Mouse (Mus musculus) neutrophil, adult 5-6 weeks (primary cell): ENCODE results near the gene Tldc2. TPM values are rescaled to one million over a fixed set of nuclear protein-coding genes. Genes with fewer than 3 reads are reported as not detected.

Experiments
- ATAC-seq: fragments of 151-379, 151-347 bp; 2 replicates; pipeline ENCODE4 v1.8.0; 2017; ENCODE audit warnings: mild to moderate bottlenecking, moderate TSS enrichment; ENCODE audit not compliant: insufficient number of reproducible peaks, poor library complexity, low FRiP score, severe bottlenecking; ENCODE audit errors: extremely low read depth
- total RNA-seq: library from RNA; stranded (forward); fragments of 200-1000 nt; gene quantifications from 2 replicates; pipeline ENCODE4 v1.2.3, GENCODE M21; 2017

Gene Tldc2
- total RNA-seq, 1 experiment from 2014 or later, result not detected

GRCm38 (mm10) chr2:157075685-157076084 lies 11.2 kb upstream of the Tldc2 start:
- no peak for ATAC-seq

GRCm38 (mm10) chr2:157076585-157076984 lies 10.3 kb upstream of the Tldc2 start:
- no peak for ATAC-seq

DNA sequence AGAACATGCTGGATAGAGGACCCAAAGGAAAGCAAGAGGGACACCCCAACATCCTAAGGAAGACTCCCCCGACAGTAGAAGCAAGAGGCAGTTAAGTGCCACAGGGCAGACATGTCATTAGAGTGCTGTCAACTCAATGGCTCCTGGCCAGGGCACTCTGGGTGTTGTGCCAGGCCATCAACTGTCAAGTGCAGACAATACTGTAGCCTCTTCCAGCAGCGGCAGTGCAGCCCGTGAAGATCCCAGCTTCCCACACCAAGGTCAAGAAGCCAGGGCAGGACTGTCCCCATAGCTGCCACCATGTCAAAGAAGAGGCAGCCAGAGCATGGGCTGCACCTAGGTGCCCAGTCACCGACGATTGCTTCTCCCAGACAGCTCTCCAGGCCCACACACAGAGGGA lies 9.7 kb upstream of the Tldc2 start:
- no peak for ATAC-seq

DNA sequence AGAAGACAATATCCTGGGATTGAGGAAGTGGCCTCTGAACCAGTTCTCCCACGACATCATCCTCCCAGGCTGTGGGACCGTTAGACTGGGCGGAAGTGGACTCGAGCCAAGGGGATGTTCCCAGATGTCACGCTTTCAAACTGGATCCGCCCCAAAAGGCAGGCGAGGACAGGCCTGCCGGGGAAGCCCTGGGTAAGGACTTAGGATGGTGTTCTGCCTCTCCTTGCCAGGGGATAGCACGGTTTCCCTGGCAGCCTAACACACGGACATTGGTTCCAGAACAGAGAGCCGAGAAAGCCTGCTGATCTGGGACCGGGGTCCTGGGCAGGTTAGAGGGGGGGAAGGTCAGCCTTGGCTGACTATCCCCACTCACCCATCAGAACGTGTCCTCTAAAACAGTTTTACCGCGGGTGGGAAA lies 9.2 kb upstream of the Tldc2 start:
- no peak for ATAC-seq

GRCm38 (mm10) chr2:157078059-157078792 lies 8.6 kb upstream of the Tldc2 start:
- no peak for ATAC-seq

DNA sequence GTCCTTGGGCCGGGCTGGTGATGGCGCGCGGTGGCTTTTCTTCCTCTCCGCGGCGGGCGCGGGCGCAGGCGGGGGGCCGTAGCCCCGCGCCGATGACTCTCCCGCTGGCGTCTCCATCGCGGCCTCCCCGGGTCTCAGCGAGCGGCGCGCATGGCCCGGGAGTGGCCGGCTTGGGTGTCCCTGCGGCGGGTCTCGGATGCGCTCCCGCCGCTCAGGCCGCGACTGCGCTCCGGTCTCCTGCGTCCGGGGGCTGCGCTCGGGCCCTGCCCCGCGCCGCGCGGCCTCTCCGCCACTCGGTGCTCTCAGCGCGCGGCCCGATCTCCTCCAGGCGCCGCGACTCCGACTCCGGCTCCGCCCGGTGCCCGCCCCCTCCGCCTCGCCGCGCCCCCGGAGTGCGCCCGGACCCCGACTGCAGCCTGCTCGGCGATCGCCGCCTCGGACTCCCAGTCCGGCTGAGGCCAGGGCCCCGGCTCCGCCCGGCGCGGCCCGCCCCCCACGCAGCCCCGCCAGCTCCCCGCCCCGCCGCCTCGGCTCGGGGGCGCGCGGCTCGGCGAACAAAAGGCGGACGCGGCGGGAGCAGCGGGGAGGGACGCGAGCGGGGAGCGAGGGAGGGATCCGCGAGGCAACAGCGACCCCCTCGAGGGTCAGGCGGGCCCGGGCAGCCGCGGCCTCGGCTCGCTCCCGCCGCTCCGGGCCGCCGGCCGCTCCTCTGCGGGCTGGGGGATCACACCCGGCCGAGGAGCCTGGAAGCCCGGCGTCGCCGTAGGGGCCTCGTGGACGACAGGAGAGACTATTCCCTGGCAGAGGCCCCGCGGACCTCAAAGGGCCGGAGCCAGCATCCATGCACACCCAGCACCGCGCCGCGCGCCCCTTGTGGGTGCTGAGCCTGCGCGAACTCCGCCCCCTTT lies 7.8 kb upstream of the Tldc2 start, which contains the start of gene Soga1:
Gene Soga1 (minus strand): TSS at position 462 of the 908 bp plus-strand sequence.
- no peak for ATAC-seq

- ATAC-seq, result no peak
These were observed 7.1 kb upstream of the Tldc2 start for GRCm38 (mm10) chr2:157079701-157080180.

DNA sequence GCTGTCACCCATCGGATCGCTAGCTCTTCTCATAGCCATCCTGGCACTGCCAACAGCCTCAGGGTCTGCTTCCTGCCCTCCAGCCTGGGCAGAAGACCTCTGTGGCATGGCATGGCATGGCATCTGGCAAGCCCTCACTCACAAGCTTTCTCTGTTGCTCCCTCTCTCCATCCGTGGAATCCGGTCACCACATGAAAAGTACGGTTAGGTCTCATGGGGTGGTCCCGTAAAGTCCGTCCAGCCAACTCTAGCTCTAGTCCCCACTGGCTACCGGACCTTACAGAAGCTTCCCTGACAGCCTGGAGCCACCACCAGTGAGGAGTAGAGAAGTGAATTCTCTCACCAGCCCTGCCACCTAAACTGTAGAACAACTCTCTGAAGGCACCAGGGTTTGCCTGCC lies 5.5 kb upstream of the Tldc2 start:
- no peak for ATAC-seq

GRCm38 (mm10) chr2:157081960-157082359 lies 4.9 kb upstream of the Tldc2 start:
- ATAC-seq, result no peak

- no peak for ATAC-seq
These were observed 1.8 kb upstream of the Tldc2 start for GRCm38 (mm10) chr2:157084831-157085585.

DNA sequence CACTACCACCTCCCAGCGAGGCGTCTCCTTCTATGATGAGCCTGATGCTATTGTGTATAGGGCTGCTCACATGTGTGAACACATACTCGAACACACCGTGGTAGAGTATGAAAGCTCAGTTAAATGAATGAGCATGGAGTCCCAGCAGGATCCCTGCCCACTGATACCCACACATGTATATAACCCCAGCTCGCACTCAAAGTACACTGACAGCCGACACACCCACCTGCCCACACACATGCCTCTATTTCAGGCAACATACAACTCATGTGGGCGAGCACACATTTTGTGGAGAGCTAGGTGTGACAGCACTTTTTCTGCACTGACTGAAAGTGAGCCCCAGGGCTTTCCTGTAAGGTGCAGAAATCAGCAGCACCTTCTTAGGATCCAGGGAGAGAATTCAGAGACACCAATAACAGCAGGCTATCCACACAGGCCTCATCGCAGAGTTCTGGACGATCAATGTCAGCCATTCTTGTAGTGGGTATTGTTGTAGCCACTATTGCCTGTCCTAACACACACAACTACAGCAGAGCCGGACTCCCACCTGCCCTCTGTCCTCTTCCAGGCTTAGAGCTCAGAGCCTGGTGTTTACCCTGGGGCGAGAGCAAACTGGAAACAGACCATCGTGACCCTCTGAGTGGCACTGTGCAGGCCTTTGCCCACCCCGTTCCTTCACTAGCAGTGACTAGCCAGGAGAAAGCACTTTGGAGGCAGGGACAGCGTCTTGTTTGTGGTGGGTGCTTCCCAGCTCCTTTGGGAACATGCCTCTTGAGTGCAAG lies 872 bp downstream of the Tldc2 start:
- no peak for ATAC-seq

DNA sequence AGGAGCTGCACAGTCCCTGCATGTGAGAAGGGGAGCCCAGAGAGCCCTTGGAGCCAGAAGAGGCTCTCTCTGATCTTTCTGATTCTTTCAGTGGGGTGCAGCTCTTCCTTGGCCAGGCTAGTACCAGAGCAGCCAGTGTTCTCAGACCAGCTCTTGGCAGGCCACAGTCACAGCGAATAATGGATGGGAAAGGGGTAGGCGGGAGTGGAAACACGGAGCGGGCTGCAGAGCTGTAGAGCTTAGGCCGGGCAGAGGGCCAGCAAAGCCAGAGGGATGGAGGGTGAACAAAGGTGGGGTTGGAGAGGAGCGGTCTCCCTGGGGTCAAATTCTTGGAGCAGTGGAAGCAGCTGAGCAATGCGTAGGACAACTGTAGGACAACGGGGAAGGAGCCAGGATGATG lies 5.2 kb downstream of the Tldc2 start:
- no peak for ATAC-seq

- no peak; the same call in 1 of the 2 replicates for ATAC-seq
These were observed 8.3 kb downstream of the Tldc2 start for GRCm38 (mm10) chr2:157095005-157095755.

GRCm38 (mm10) chr2:157099532-157100318 lies 12.9 kb downstream of the Tldc2 start:
- no peak for ATAC-seq

DNA sequence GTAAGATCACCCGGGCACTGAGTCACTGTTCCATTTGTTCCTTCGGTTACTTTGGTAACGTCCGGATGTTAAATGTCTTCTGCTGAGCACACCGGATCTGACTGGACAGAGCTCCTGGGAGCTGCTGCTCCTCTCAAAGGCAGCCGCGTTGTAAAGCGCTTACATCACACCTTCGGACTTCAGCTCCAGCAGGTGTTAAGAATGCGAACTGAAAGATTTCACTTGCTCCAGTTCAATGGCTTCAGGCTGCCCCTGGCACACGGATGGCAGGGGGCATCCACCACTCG lies 13.4 kb downstream of the Tldc2 start:
- no peak for ATAC-seq

DNA sequence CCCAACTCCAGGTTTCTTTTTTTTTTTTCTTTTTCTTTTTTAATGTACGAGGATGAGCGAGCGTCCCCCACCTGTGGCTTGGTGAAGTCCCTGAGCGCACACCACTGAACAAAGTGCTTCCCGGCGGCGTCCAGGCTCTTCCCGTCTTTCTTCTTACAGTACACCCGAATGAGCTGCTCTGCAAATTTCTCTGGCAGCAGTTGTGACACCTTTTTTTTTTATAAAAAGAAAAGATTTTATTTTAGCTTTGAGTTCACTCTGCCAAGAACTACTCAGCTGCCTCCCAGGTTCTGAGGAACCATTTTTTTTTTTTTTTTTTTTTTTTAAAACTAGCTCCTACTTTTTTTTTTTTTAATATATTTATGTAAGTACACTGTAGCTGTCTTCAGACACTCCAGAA lies 14.8 kb downstream of the Tldc2 start:
- ATAC-seq, result no peak

GRCm38 (mm10) chr2:157102256-157102655 lies 15.4 kb downstream of the Tldc2 start:
- no peak for ATAC-seq
